Mouse (Mus musculus): ENCODE data around the gene Vkorc1l1.

Vkorc1l1 gene

DNA sequence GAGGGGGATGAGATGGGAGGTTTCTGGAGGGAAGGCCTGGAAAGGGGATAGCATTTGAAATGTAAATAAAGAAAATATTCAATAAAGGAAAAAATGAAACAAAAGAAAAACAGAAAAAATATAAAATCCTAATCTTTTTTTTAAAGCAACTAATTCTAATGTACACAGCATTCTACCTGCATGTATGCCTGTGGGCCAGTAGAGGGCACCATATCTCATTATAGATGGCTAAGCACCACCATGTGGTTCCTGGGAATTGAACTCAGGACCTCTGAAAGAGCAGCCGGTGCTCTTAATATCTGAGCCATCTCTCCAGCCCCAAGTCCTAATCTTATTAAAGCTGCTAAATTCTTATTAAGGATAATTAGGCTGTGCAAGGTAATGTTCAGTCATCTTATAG is 65.6 kb downstream of the Vkorc1l1 start:
- DNase-seq: no peak

DNA sequence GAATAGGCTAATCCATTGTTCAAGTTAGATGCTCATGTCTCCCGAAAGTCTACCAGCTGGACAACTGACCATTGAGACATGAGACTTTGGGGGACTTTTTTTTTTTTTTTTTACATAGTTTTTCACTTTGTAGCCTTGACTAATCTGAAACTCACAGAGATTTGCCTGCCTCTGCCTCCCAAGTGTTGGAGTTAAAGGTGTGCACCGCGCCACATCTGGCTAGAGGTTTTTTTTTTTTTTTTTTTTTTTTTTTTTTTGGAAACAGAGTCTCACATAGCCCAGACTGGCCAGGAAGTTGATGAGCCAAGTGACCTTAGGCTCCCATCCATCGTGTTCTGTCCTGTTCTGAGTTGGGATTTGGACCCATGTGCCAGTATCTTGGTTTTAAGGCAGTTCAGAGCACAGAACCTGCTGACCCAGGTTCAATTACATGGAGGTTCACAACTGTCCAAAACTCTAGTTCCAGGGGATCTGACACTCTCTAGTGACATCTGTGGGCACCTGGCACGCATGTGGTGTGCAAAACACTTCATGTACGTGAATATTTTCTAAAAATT is 66.3 kb downstream of the Vkorc1l1 start:
- DNase-seq: no peak

DNA sequence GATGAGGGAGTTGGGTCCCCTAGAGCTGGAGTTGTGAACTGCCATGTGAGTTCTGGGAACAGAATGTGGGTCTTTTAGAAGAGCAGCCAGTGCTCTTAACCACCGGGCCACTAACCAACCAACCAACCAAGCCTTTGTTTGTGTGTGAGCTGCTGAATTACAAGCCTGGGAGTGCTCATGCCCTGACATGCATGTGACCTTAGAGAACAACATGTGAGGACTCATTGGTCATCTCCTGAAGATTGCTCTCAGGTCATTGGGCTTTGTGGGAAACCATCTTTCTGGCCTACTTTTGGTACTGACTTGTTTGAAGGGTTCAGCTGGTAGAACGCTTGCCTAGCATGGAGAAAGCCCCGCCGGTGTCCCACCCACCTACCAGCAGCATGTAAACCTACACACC is 68.0 kb downstream of the Vkorc1l1 start:
- DNase-seq: no peak

DNA sequence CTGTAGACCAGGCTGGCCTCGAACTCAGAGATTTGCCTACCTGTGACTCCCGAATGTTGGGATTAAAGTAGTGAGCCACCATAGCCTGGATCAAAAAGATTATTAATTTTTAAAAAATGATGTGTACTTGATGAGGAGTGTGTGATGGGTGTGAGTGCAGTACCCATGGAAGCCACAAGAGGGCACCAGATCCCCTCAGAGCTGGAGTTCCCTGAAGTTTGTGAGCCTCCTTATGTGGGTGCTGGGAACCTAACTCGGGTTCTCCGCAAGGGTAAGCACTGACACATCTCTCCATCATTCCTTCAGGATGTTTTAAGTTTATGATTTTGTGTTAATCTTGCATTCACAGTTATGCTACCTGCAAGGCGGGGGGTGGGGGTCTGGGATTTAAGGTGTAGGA is 69.2 kb downstream of the Vkorc1l1 start:
- DNase-seq: no peak

DNA sequence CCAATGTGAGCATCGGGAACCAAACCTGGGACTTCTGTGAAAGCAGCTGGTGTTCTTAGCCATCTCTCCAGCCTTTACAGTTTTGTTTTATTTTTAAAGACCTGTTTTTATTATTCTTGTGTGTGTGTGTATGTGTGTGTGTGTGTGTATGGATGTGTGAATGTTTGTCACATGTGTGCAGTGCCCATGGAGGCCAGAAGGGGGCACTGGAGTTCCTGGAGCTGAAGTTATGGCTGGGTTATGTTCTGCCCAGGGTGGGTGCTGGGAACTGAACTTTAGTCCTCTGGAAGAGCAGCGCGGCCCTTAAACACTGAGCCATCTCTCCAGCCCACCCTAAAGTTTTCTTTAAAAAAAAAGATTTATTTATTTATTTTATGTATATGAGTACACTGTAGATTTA is 73.3 kb downstream of the Vkorc1l1 start:
- DNase-seq: no peak

DNA sequence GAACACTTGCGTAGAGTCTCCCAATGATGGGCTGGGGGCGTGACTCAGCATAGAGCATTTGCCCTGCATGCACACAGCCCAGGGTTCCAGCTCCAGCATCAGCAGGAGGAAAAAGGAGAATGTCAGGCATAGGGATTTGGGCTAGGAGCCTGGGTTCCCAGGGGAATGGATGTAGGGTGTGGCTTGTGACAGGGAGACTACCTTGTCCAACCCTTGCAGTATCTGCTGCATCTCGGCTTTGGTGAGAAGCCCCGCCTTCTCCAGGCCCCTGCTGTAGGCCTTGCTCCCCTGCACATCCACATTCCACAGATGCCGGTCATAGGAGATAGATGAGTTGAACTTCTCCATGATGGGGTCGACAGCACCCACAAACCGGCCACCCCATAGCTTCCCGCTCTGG is 77.7 kb downstream of the Vkorc1l1 start:
- DNase-seq: no peak

DNA sequence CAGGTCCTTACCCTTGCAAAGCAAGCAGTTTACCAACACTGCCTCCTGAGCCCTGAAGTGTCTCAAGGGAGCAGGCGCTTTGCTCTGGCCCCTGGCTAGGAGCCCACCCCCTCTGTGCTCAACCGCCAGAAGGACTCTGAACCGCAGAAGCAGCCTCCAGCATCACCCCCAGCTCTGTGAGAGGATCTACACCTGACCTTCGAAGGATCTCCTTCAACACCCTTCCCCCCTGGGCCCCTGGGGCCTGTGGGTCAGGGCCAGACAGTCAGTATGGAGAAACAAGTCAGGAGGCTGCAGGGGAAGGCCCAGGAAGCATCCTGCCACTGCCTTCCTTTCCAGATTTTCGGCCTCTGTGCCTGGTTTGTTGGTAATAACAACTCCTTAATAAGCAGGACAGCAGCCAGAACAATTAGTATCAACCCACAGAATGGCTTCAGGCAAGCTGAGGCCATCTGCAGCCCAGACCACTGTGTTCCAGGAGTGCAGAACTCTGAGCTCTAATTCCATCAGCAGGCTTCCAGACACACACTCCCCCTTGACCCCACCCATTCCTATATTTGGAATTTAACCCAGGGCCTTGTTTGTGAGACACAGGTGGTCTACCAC is 79.7 kb downstream of the Vkorc1l1 start:
- DNase-seq: no peak

DNA sequence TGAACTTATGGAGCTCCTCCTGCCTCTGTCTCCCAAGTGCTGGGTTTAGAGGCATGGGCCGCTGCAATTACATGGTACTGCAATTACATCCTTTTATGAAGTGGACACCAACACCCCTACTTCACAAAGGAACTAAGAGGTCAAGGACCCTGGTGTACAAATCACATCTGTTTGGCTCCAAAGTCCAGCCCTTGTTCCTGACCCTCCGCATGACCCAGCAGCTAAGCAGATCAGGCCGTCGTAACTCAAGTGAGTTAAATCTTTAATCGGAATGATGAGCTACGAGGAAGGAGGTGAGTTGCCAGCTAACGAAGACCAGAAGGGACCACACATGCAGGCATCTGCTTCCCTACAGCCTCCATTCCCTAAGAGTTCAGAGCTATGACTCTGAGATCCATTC is 80.6 kb downstream of the Vkorc1l1 start:
- DNase-seq: no peak

DNA sequence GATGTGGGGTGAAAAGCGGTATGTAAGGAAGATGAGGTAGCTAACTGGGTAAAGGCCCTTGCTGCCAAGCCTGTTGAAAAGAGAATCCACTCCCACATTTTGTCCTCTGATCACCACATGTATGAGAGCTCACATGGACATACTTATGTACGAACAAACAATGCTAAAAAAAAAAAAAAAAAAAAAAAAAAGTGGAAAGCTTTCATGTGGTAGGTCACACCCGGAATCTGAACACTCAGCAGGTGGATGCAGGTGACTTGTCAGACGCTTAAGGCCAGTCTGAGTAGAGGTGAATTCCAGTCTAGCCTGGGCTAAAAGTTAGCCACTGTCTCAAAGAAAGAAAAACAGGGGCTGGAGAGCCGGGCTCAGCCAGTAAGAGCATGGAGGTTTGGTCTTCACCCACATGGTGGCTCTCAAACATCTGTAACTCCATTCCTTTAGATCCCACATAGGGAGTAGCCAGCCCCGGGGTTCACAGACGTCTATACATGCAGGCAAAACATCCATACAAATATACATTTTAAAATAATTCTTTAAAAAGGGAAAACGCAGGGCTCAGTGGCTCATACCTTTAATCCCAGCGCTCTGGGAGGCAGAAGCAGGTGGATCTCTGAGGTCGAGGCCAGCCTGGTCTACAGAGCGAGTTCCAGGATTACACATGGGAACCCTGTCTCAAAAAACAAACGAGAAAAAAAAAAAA is 81.4 kb downstream of the Vkorc1l1 start:
- DNase-seq: no peak

DNA sequence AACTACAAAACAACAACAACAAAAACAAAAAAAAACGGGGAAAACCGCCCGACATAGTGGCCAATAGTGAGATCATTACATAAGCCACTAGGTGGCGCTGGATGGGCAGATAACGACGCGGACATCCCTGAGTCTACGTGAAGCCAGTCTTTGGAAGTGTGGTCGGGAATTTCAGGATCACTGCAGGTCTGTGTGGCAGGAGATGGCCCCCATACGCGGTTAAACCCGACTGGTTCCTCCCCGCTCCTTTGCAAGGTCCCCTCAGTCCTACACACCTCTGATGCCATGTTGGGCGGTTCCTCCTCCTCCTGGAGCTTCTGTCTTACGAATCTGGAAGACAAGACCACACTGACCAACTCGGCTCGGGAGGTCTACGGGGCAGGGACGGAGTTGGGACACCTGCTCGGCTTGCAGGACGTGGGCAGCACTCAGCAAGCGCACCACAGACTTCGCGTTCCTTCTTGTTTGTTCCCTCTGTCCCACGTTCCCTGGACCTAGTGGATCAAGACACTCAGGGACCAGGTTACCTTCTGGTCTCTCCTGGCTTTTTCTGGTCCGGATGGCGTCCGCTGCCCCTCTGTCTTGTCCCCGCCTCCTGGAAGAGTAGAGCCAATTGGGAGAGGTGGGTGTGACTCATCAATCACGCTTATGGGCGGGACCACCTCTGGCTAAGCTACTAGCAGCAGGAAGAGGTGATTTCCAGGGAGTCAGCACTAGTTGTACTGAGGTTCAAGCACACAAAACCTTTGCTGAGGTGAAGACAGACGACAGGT is 82.2 kb downstream of the Vkorc1l1 start:
- peak; percentile 91 for DNase-seq

DNA sequence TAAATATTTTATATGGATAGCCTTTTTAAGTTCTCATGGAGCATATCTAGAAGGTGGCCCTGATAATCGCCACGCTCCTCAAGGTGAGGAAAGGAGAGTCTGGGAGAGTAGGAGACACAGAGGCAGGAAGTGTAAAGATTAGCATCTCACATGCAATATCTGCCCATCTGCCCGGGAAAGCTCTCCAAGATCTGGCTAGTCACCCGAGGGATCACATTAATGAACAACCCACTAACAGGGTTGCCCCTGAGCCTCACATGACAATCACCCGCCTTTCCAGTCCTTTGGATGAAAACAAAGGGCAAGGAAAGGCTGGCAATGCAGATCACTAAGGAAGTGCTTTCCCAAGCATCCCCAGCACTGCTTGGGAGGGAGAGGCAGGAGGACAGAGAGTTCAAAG is 85.4 kb downstream of the Vkorc1l1 start:
- no peak for DNase-seq

DNA sequence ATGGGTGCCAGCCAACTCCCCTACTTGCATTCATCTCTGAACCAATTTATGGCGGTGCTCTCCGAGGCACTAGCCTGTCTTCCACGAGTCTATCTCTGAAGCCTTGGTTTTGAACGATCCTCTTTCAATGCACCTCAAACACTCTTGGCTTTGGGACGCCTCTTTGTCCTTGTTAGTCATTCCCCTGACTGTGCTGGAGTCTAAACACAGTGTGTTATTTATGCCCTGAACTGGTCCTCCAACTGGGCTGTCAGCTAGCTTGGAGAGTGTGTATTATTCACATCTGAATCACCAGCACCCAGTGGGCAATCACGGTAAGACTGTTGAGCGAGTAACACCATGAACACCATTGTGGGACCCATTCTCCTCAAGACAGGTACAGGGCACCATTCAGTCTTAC is 85.9 kb downstream of the Vkorc1l1 start:
- no peak for DNase-seq

DNA sequence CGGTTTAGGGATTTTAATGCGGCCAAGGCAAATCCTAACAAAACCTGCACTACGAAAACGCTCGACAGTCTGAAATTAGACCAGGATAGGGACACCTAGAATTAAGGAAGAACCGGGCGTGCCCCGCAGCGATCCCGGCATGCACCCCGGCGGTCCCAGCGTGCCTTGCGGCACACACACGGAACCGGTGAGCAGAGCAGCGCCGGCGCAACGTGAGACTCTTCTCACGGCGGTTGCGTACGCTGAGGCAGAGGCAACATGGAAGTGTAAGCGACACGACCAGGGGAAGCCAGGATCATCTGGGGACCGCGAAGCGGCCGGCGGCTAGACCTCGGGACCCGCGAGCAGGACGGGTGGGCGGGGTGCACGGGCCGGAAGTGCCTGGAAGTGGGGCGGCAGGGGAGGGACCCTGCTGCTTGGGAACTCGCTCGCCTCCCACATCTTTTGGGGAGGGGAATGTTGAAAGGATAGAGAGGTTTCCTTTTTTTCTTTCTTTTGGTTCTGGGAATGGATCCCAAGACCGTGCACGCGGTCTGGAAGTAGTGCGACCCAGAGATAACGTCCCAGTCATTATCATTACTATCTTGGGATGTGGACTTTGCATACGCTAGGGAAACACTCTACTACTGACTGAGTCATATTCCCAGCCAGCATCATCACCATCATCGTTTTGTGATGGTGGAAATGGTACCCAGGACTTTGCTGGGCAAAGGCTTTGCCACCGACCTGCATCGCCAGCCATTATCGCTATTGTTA is 87.5 kb downstream of the Vkorc1l1 start, which contains the start of the genes Asl and Crcp:
Asl (minus strand) TSS at position 106 of the 756 bp plus-strand sequence.
Crcp (plus strand) TSS at position 149 of the 756 bp plus-strand sequence.
- peak; percentile 84 for DNase-seq

DNA sequence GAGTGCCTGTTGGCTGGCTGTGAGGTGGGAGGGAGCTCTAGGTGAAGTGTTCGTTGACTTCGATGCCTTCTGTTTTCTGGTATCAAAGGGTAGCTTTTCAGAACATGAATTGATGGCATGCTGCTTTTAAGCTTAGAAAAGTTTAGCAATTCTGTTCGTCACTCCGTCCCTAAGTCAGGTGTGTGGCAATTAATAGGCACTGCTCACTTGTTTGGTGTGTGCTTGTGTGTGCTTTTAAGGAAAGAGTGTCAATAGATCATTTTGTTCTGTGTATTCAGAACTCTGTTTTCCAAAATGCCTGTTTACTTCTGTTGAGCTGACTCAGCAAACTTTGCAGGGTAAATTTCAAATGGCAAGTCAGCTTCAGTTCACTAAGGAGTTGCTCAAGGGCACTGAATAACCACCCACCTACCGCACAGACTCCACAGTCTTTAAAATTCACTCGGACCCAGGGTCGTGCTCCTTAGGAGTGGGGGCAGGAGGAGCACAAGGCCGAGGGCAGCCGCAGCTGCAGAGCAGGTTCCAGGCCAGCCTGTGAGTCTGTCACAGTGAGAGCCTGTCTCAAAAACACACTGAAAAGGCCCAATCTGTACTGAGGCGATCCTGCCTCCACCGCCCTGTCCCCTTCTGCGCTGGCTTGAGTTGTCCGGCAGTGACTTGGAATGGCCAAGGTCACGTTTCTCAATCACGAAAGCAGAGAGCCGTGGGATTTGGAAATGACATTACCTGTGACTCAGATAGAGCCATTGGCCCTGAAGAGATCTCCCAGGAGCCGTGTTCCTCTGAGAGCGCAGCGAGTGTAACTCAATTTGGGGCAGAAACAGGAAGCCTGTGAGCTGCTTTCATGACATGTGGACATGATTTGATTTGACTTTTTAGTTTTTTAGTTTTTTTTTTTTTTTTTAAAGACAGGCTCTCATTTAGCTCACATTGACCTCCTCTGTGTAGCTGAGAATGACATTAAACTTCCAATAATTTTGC is 89.9 kb downstream of the Vkorc1l1 start:
- no peak for DNase-seq

DNA sequence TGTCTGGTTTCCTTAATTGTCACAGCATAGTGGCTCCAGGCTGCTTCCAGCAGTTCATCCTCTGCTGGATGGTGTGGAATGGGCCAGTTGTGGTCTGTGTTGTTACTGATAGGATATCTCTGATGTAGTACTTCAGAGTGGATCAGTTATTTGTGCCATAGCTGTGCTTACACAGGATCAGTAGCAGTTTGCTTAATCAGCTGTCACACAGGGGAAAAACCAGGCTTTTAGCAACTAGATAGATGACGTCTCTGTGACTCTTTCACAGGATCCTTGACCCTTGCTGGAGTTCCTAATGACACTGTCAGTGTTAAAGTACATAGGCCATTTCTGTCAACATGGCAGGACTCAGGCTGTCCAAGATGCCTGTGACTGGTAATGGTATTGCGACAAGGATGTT is 92.1 kb downstream of the Vkorc1l1 start:
- DNase-seq: no peak

Measured in lung, postnatal 14 days (tissue).